Mouse (Mus musculus): ENCODE measurements at regions not wholly inside any gene's neighbourhood (a gene's known extent, or its start where the extent isn't known, plus 50 kb on each side); places are given as distances from the start of the nearest gene placed in this dataset.

GRCm38 (mm10) chr9:67610696-67611095 lies 51.2 kb upstream of the Tln2 start:
- no peak for DNase-seq

- DNase-seq, result no peak
Measured at GRCm38 (mm10) chr9:67611676-67612075, 52.2 kb upstream of the Tln2 start.

GRCm38 (mm10) chr9:67612101-67612500 lies 52.6 kb upstream of the Tln2 start:
- no peak for DNase-seq

GRCm38 (mm10) chr9:67614068-67614727 lies 54.7 kb upstream of the Tln2 start:
- no peak for DNase-seq

GRCm38 (mm10) chr9:67616207-67616606 lies 56.7 kb upstream of the Tln2 start:
- DNase-seq, result no peak

- no peak for DNase-seq
Measured at GRCm38 (mm10) chr9:67617341-67618217, 58.1 kb upstream of the Tln2 start.

- DNase-seq, result no peak
Measured at GRCm38 (mm10) chr9:67620945-67621344, 61.4 kb upstream of the Tln2 start.

GRCm38 (mm10) chr9:67627196-67627595 lies 67.7 kb upstream of the Tln2 start:
- DNase-seq, result no peak

GRCm38 (mm10) chr9:67629624-67630023 lies 70.1 kb upstream of the Tln2 start:
- no peak for DNase-seq

- no peak for DNase-seq
Measured at GRCm38 (mm10) chr9:67630173-67630572, 70.7 kb upstream of the Tln2 start.

GRCm38 (mm10) chr9:67631741-67632243 lies 72.3 kb upstream of the Tln2 start:
- no peak for DNase-seq

- DNase-seq, result peak; percentile 23
Measured at GRCm38 (mm10) chr9:67632521-67633025, 73.1 kb upstream of the Tln2 start.

GRCm38 (mm10) chr9:67633026-67633741 lies 73.7 kb upstream of the Tln2 start:
- peak; percentile 26 for DNase-seq

- DNase-seq, result peak; percentile 68
Measured at GRCm38 (mm10) chr9:67633761-67634441, 74.4 kb upstream of the Tln2 start.

- no peak for DNase-seq
Measured at GRCm38 (mm10) chr9:67646820-67647219, 87.3 kb upstream of the Tln2 start.

- no peak for DNase-seq
Measured at GRCm38 (mm10) chr9:67664773-67665172, 94.5 kb upstream of the C2cd4b start.

- no peak for DNase-seq
Measured at GRCm38 (mm10) chr9:67670261-67671020, 88.8 kb upstream of the C2cd4b start.

GRCm38 (mm10) chr9:67676906-67677305 lies 82.3 kb upstream of the C2cd4b start:
- no peak for DNase-seq

GRCm38 (mm10) chr9:67683367-67683766 lies 75.9 kb upstream of the C2cd4b start:
- no peak for DNase-seq

- no peak for DNase-seq
Measured at GRCm38 (mm10) chr9:67692396-67692795, 66.8 kb upstream of the C2cd4b start.

GRCm38 (mm10) chr9:67693716-67694115 lies 65.5 kb upstream of the C2cd4b start:
- no peak for DNase-seq
